Mouse (Mus musculus): ENCODE results near the gene Slc25a27.

Gene Slc25a27

DNA sequence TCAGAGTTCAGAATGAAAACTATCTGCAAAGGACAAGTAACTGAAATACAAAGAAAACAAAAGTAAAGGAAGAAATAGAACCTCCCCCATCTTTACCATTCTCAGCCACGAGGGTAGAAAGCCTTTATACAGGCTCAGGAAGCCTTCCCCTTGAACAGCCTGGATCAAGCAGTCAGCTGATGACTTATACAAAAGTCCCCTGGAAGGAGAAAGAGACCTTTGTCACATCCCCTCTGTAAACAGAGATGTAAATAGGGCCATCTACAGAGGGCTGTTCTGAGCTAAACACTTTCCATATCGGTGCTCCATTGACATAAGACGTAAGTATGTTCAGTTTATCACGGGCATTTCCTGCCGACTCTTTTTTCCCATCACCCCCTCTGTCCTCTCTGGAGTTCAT, 20.1 kb downstream of the Slc25a27 start:
- CTCF ChIA-PET, result no interaction called here

GRCm38 (mm10) chr17:43645136-43645535, 21.9 kb downstream of the Slc25a27 start:
- CTCF ChIA-PET, result no interaction called here

GRCm38 (mm10) chr17:43644375-43644774, 22.6 kb downstream of the Slc25a27 start:
- CTCF ChIA-PET, result no interaction called here

DNA sequence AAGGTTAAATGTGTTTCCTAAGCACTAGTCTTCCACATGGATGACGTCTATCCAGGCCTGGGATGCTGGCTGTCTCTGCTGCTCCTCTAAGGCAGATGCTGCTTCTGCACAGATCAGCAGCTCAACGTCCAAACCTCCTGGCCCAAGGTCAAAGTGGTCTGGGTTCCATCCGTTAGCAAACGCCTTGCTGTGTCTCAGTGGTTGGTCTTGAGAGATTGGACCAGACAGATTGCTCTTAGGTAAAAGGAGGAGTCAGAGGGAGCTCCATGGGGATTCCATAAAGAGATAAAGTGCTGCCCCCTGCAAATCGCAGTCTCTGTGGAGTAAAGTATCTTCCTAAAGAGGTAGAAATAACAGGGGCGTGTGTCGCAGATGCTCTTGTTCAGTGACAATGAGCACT, 23.8 kb downstream of the Slc25a27 start:
- CTCF ChIA-PET, result no interaction called here

- CTCF ChIA-PET, result no interaction called here
These were observed 26.2 kb downstream of the Slc25a27 start for GRCm38 (mm10) chr17:43640825-43641224.

DNA sequence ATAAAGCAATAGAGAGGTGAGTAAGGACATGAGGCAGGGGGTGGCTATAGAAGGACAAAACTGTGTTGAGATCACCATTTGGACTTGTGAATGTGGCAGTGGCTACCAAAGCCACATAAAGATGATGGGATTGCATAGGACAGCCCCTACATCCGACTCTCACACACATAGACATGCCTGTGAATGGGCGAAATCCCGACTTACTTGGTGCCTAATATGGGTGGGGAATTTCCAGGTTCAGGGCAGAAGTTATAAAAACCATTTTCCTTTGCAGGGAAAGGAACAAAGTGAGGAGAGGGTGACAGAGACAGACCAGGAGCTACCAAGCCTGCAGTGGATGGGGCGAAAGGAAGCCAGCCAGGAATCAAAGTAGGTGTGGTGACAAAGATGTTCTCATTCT, 29.9 kb downstream of the Slc25a27 start:
- CTCF ChIA-PET, result no interaction called here

GRCm38 (mm10) chr17:43630427-43630760, 36.6 kb downstream of the Slc25a27 start:
- CTCF ChIA-PET, result no interaction called here

DNA sequence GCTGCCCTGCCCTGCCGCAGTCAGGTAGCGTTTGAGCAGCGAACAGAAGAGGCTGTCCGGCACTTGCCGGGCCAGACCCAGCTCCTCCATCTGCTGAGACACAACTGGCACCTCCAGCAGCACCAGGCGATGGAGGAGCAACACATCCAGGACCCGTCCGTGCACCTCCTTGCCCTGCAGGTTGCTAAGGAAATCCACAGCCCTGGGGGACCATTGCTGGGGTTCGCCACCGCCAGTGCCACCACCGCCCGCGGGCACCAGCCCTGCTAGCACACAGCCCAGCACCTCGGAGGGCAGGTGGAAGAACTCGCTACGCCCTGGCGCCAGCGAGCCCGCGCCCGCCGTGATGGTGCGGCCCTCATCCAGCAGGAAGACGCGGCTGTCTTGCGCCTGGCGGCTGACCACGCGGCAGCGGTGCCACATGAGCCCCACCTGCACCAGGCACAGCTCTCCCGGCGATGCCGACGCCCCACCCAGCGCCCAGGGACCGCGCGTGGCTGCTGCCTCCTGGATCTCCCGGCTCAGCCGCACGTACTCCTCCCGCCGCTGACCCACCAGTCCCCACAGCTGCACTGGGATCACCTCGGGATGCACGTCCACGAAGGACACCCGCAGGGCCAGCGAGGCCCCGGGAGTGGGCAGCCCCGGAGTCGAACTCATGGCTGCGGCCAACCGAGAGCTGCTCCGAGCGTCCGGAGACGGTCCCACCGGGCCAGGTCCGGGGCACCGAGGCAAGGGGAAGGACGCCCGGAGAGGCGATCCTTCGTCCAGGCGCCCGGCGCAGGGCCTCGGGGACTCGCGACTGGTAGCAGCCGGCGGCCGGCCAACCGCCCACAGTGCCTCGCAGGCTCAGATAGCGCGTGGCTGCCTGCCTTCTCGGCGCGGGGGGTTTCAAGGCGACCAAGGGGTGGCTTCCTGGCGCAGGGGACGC, 37.3 kb downstream of the Slc25a27 start, which contains the start of gene Tdrd6:
Tdrd6 (minus strand) TSS at position 804 of the 931 bp plus-strand sequence.
- CTCF ChIA-PET, result no interaction called here

GRCm38 (mm10) chr17:43629026-43629495, 38.0 kb downstream of the Slc25a27 start:
- CTCF ChIA-PET, result no interaction called here

GRCm38 (mm10) chr17:43628246-43628645, 38.8 kb downstream of the Slc25a27 start:
- CTCF ChIA-PET, result interaction anchor here (0.9 kb wide), 1 partner anchor 17 kb away, joined by 3 read pairs; no protein-coding TSS in a partner anchor

DNA sequence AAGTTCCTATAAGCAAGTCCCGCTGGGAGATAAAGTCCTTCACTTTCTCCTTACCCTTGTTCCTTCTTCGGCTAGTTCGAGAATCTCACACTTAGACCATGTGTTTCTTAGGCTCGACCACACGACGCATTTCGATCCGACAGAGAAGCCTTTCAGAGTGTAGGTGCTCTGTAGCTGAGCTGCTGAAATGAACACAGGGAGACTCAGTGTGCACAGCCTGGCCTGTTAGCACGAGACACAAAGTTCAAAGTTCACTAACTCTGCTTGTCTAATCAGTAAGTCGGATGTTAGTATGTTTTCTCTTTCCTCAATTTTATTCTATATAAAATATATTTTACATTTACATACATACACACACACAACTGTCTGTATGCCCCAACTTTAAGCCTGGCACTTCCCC, 44.9 kb downstream of the Slc25a27 start:
- CTCF ChIA-PET, result no interaction called here

GRCm38 (mm10) chr17:43619156-43619555, 47.9 kb downstream of the Slc25a27 start:
- CTCF ChIA-PET, result no interaction called here

DNA sequence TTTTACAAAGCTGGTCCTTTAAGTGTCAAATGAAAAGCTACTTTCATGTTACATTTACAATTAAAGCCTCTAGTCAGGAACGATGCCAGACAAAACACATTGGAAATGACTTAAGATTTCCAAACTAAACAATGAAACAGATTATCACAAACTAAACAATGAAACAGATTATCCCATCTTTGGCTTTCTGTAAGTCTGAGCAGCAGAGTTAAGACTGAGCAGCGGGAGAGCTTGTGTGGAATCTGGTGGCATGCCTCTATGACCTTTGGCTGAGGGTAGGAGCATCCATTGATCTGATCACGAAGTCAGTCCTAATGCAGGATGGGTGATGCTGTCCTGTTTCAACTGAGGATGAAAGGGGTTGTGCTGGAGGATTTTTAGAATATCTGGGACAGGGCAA, 54.8 kb downstream of the Slc25a27 start:
- CTCF ChIA-PET, result interaction anchor here (0.7 kb wide), 1 partner anchor 484 kb away, joined by 7 read pairs; no protein-coding TSS in a partner anchor

DNA sequence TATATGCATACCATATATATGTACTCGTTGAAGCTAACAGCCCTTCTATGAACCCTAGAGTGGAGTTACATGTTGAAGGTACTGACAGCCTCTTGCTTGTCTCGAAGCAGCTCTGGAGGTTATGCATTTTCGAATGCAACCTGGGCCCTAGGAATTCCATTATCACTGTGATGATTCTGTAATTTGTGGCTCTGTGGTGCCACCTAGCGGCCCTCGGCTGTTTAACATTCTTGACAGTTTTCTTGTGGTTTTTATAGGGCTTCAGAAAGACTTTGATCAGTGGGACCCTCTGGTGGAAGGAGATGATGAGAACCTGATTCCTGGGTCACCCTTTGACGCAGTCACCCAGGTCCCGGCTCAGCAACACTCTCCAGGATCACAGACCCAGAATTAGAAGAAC, 55.4 kb downstream of the Slc25a27 start:
- CTCF ChIA-PET, result interaction anchor here (1.0 kb wide), 1 partner anchor 16 kb away, joined by 3 read pairs; no protein-coding TSS in a partner anchor

DNA sequence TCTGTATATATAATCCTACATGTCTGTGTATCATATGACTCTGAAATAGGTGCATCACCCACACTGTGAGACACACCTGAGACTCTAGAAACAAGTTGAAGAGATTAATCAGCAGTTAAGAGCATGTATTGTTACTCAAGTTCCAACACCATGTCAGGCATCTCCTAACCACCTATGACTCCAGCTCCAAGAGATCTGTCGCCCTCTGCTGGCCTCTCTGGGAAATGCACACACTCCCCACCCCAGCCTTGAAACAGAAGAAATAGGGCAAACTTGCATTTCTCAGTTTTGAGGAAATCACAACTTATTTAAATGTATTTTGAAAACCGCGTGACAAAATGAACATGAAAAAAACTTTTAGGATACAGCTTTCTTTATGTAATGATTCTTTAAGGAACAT, 60.3 kb downstream of the Slc25a27 start:
- CTCF ChIA-PET, result interaction anchor here (0.6 to 1.4 kb wide), 2 partner anchors 89 to 1239 kb away, joined by 3 to 6 read pairs; no protein-coding TSS in a partner anchor

DNA sequence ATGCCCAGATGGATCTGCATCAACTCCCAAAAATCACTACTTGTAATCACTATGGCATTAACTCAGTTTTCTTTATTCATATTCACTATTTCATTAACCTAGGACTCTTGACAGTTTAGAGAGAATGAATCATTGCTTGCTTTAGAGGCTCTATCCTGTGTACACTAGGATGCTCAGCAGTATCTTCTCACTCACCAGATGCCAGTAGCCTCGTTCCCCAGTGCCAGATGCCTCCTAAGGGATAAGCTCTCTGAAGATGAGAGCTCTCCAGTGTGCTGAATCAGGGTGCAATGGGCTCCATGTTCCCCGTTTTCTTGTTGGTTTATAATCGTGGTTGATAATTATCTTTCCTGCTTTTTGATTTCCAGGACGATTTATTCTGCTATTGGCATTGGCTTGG, 68.3 kb downstream of the Slc25a27 start:
- CTCF ChIA-PET, result no interaction called here

DNA sequence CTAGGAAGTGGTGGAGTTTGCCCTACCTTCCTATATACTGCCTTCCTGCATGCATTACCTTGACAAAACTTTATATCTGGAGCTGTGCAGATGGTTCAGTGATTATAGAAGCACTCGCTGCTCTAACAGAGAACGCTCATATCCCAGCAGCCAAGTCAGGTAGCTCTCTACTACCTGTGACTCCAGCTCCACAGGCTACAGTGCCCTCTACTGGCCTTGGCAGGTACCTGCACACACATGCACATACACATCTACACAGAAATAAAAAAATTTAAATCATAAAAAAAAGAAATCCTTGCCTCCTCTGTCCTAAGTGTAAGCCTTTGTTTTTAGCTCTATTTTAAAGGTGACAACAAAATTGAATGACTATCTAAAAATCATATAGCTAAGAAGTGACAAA, 69.3 kb downstream of the Slc25a27 start:
- CTCF ChIA-PET, result interaction anchor here (0.7 kb wide), 1 partner anchor 10 kb away, joined by 3 read pairs; no protein-coding TSS in a partner anchor

GRCm38 (mm10) chr17:43592296-43593291, 74.4 kb downstream of the Slc25a27 start:
- CTCF ChIA-PET, result no interaction called here
